Mouse (Mus musculus): ENCODE measurements around the gene Adcy6. TPM values are rescaled to one million over a fixed set of nuclear protein-coding genes. Genes with fewer than 3 reads are reported as not detected.

Gene Adcy6
- polyA plus RNA-seq (2014; fragmentation: Illumina TruSeq; extraction: RNeasy Lipid Tissue Mini Kit (QIAGEN cat#74804); ENCODE audit: low replicate concordance): 3.0 TPM

DNA sequence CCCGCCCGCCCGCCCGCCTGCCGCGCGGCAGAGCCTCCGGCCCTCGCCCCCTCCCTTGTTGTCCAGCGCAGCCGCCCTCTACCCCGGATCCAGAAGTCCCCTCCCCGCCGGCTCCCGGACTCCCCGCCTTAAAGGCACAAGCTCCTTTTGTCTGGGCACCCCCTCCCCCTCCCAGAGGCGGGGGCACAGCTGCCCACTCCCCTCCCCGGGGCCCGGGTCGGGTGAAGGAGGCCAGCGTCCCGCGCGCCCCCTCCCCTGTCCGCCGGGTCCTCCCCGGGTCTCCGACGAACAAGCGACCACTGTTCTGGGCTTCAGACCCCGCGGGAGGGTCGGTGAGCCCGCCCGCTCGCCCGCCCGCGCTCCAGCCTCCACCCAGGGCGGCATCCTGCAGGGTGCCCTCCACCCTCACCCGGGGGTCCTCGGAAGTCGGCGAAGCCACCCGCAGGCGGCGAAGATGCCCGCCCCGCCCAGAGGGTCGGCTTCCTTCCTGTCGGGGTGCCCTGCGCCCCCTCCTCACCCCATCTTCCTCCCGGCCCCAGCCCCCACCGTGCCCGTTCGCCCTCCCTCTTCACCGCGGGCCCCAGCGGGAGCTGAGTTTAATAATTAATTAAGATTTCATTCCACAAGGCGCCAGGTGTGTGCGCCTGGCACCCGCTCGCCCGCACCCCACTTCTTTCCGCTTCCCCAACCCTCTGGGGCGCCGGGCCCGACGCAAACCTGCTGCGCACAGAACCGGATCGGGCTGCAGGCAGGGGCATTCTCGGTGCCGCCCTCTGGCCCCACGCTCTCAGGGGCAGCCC is at the start of gene Adcy6:
Adcy6 (minus strand) TSS at position 746 of the 800 bp plus-strand sequence.

DNA sequence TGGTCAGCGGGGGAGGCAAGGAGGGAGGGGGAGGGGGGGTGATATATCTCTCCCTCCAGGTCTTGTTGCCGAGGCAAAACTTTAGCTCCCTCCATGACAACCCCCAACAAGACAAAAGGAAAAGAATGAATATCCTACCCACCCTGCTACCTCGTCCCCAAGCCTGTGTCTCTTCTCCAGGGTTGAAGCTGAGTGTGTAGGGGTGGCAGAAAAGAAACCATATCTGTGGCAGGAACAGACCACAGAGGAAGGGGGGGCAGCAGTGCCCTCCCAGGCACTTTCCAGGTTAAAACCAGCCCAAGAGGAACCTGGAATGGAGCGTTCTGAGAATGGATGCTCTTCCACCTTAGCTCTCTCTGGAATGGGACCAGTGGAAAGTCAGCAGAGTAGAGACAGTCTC is 20.7 kb upstream of the Adcy6 start, which contains the start of gene Cacnb3:
Cacnb3 (plus strand) TSS at position 301 of the 400 bp plus-strand sequence.

GRCm38 (mm10) chr15:98570873-98571538 is 38.9 kb downstream of the Adcy6 start, which contains the start of the genes Ccnt1 and 4930415O20Rik:
Gene Ccnt1 (minus strand): TSS chr15:98570923.
Gene 4930415O20Rik (plus strand): TSS chr15:98571004.

Other genes with a start within 250 kb of the Adcy6 start
- gene Olfr283, start 229.1 kb downstream of the Adcy6 start, polyA plus RNA-seq (2014; fragmentation: Illumina TruSeq; extraction: RNeasy Lipid Tissue Mini Kit (QIAGEN cat#74804); ENCODE audit: low replicate concordance): not detected
- gene Olfr282, start 178.9 kb downstream of the Adcy6 start, polyA plus RNA-seq (2014; fragmentation: Illumina TruSeq; extraction: RNeasy Lipid Tissue Mini Kit (QIAGEN cat#74804); ENCODE audit: low replicate concordance): not detected
- not detected for gene Olfr281, start 157.5 kb downstream of the Adcy6 start, polyA plus RNA-seq (2014; fragmentation: Illumina TruSeq; extraction: RNeasy Lipid Tissue Mini Kit (QIAGEN cat#74804); ENCODE audit: low replicate concordance)
- not detected for gene OR5BS1P, start 140.2 kb downstream of the Adcy6 start, polyA plus RNA-seq (2014; fragmentation: Illumina TruSeq; extraction: RNeasy Lipid Tissue Mini Kit (QIAGEN cat#74804); ENCODE audit: low replicate concordance)
- gene Lalba, start 127.4 kb downstream of the Adcy6 start, polyA plus RNA-seq (2014; fragmentation: Illumina TruSeq; extraction: RNeasy Lipid Tissue Mini Kit (QIAGEN cat#74804); ENCODE audit: low replicate concordance): not detected
- gene Olfr279, start 117.7 kb downstream of the Adcy6 start, polyA plus RNA-seq (2014; fragmentation: Illumina TruSeq; extraction: RNeasy Lipid Tissue Mini Kit (QIAGEN cat#74804); ENCODE audit: low replicate concordance): not detected
- 28.5 TPM for gene Kansl2, start 75.8 kb downstream of the Adcy6 start, polyA plus RNA-seq (2014; fragmentation: Illumina TruSeq; extraction: RNeasy Lipid Tissue Mini Kit (QIAGEN cat#74804); ENCODE audit: low replicate concordance)
- gene Ccnt1, start 39.2 kb downstream of the Adcy6 start, polyA plus RNA-seq (2014; fragmentation: Illumina TruSeq; extraction: RNeasy Lipid Tissue Mini Kit (QIAGEN cat#74804); ENCODE audit: low replicate concordance): 58.6 TPM
- gene 4930415O20Rik, start 39.1 kb downstream of the Adcy6 start, polyA plus RNA-seq (2014; fragmentation: Illumina TruSeq; extraction: RNeasy Lipid Tissue Mini Kit (QIAGEN cat#74804); ENCODE audit: low replicate concordance): not detected
- 0.22 TPM for gene Cacnb3, start 20.8 kb upstream of the Adcy6 start, polyA plus RNA-seq (2014; fragmentation: Illumina TruSeq; extraction: RNeasy Lipid Tissue Mini Kit (QIAGEN cat#74804); ENCODE audit: low replicate concordance)
- gene Ddx23, start 52.8 kb upstream of the Adcy6 start, polyA plus RNA-seq (2014; fragmentation: Illumina TruSeq; extraction: RNeasy Lipid Tissue Mini Kit (QIAGEN cat#74804); ENCODE audit: low replicate concordance): 1.6 TPM
- gene Rnd1, start 67.4 kb upstream of the Adcy6 start, polyA plus RNA-seq (2014; fragmentation: Illumina TruSeq; extraction: RNeasy Lipid Tissue Mini Kit (QIAGEN cat#74804); ENCODE audit: low replicate concordance): not detected
- gene Ccdc65, start 98.1 kb upstream of the Adcy6 start, polyA plus RNA-seq (2014; fragmentation: Illumina TruSeq; extraction: RNeasy Lipid Tissue Mini Kit (QIAGEN cat#74804); ENCODE audit: low replicate concordance): not detected
- gene Fkbp11, start 118.1 kb upstream of the Adcy6 start, polyA plus RNA-seq (2014; fragmentation: Illumina TruSeq; extraction: RNeasy Lipid Tissue Mini Kit (QIAGEN cat#74804); ENCODE audit: low replicate concordance): not detected
- 17.6 TPM for gene Arf3, start 153.1 kb upstream of the Adcy6 start, polyA plus RNA-seq (2014; fragmentation: Illumina TruSeq; extraction: RNeasy Lipid Tissue Mini Kit (QIAGEN cat#74804); ENCODE audit: low replicate concordance)
- gene Wnt10b, start 168.1 kb upstream of the Adcy6 start, polyA plus RNA-seq (2014; fragmentation: Illumina TruSeq; extraction: RNeasy Lipid Tissue Mini Kit (QIAGEN cat#74804); ENCODE audit: low replicate concordance): not detected
- not detected for gene Wnt1, start 179.8 kb upstream of the Adcy6 start, polyA plus RNA-seq (2014; fragmentation: Illumina TruSeq; extraction: RNeasy Lipid Tissue Mini Kit (QIAGEN cat#74804); ENCODE audit: low replicate concordance)
- not detected for gene Ddn, start 199.4 kb upstream of the Adcy6 start, polyA plus RNA-seq (2014; fragmentation: Illumina TruSeq; extraction: RNeasy Lipid Tissue Mini Kit (QIAGEN cat#74804); ENCODE audit: low replicate concordance)
- gene Prkag1, start 221.4 kb upstream of the Adcy6 start, polyA plus RNA-seq (2014; fragmentation: Illumina TruSeq; extraction: RNeasy Lipid Tissue Mini Kit (QIAGEN cat#74804); ENCODE audit: low replicate concordance): 25.9 TPM